Comparison of ENCODE assay signal across 1 mouse cellular context in the genomic region with DNA sequence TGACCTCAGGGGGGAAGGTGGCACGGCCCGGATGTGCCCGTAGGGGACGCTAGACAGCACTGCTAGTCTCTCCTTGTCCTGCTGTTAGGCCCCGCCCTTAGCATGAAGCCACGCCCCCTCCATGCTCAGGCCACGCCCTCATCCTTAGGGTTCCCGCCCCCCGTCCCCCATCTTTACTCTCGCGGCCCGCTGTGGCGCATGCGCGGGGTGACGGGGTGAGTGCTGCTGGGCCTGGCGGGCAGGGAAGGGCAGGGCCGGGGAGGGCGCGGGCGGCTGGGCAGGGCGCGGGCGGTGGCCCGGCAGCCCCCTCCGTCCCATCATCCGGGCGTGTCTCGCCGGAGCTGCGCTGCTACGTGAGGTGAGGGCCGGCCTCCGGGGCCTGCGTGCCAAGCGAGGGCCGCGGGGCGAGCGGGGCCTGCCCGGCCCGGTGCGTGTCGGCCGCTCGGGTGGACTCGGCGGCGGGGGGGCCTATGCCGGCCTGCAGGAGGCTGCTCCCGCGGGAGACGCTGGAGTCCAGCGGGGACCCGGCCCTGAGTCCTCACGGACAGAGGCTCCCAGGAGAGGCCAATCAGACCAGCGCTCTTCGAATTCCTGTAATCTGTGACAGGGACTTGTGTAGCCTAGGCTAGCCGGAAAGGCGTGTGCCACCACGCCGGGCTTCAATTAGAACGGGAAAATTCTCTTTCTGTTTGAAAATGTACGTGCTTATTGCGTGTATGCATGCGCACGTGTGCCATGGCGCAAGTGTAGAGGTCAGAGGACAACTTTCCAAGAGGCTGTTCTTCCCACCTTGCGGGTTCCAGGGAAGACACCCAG.
TF ChIP-seq lines count a peak whose summit lies in the region.

No protein-coding gene starts in this region.

TF ChIP-seq in MEL, 35 proteins besides CTCF, POLR2A, EP300 and RAD21 (continued from another document):
- TF ChIP-seq GATA1 (IDR thresholded peaks at IDR 0.05; ENCODE audit: low read depth, low read length): no peak
- no peak for TF ChIP-seq ETS1 (IDR thresholded peaks at IDR 0.05; ENCODE audit: low read depth, low read length)
- TF ChIP-seq ZC3H11A (IDR thresholded peaks at IDR 0.05; ENCODE audit: low read depth, low read length): 0 out of 2 replicates have a peak, but pooled peaks have one; percentile 28
- 0 out of 2 replicates have a peak, but pooled peaks have one; percentile 42 for TF ChIP-seq POLR2AphosphoS2 (IDR thresholded peaks at IDR 0.05; ENCODE audit: low read length)
- no peak for TF ChIP-seq MAZ (IDR thresholded peaks at IDR 0.05; ENCODE audit: low read depth, low read length)
- TF ChIP-seq MYC (IDR thresholded peaks at IDR 0.05; ENCODE audit: low read depth, low read length): peak; percentile 90
- no peak for TF ChIP-seq MYB (IDR thresholded peaks at IDR 0.05; ENCODE audit: low read depth, low read length)
- TF ChIP-seq E2F4 (IDR thresholded peaks at IDR 0.05; ENCODE audit: borderline replicate concordance, low read depth, low read length): no peak
- TF ChIP-seq ZKSCAN1 (IDR thresholded peaks at IDR 0.05; ENCODE audit: low read depth, low read length): no peak
- TF ChIP-seq ZMIZ1 (IDR thresholded peaks at IDR 0.05; ENCODE audit: low read depth, low read length): peak; percentile 52; the same call in 1 of the 2 replicates
- peak; percentile 69 for TF ChIP-seq TCF12 (IDR thresholded peaks at IDR 0.05; ENCODE audit: low read depth, low read length)
- peak; percentile 69 for TF ChIP-seq NELFE (IDR thresholded peaks at IDR 0.05; ENCODE audit: low read depth, low read length)
- no peak for TF ChIP-seq UBTF (IDR thresholded peaks at IDR 0.05; ENCODE audit: borderline replicate concordance, insufficient read depth, low read depth, low read length)
- TF ChIP-seq CHD2 (IDR thresholded peaks at IDR 0.05; ENCODE audit: low read length): no peak
- peak; percentile 56 for TF ChIP-seq HCFC1 (IDR thresholded peaks at IDR 0.05; ENCODE audit: low read depth, low read length)
- no peak for TF ChIP-seq MAFK (IDR thresholded peaks at IDR 0.05; ENCODE audit: borderline replicate concordance, low read depth, low read length)
- peak; percentile 72; the same call in 1 of the 2 replicates for TF ChIP-seq ELF1 (IDR thresholded peaks at IDR 0.05; ENCODE audit: low read depth, low read length)
- no peak for TF ChIP-seq BHLHE40 (IDR thresholded peaks at IDR 0.05; ENCODE audit: borderline replicate concordance, low read depth, low read length)
- TF ChIP-seq TBP (IDR thresholded peaks at IDR 0.05; ENCODE audit: low read depth, low read length): peak; percentile 79
- peak; percentile 27; the same call in 1 of the 2 replicates for TF ChIP-seq USF1 (IDR thresholded peaks at IDR 0.05; ENCODE audit: low read depth, low read length)
- TF ChIP-seq CHD1 (IDR thresholded peaks at IDR 0.05; ENCODE audit: low read depth, low read length): 0 out of 2 replicates have a peak, but pooled peaks have one; percentile 57
